Mouse (Mus musculus) left cerebral cortex, adult 2 months (tissue): ENCODE data around the gene Apoc1. TPM values are rescaled to one million over a fixed set of nuclear protein-coding genes. Genes with fewer than 3 reads are reported as not detected.
"Not testable (repeated sequence)": the region's sequence is repeated elsewhere in the genome, so short reads cannot be mapped to it uniquely, and the experiment has no call there.

Source experiments
- DNase-seq, 2 experiments: peaks; one replicate each; pipeline ENCODE4 v3.0.0; 2021 to 2022; ENCODE audit warnings: low spot score in 2 of 2, mixed read lengths in 1 of 2; ENCODE audit errors: extremely low spot score in 1 of 2
- H3K27ac ChIP-seq: fragments of 200-600 bp; 2 replicates; pipeline ENCODE4 v1.8.1; 2022
- H3K4me3 ChIP-seq: fragments of 200-600 bp; 2 replicates; pipeline ENCODE4 v1.8.1; 2022
- CTCF ChIP-seq: fragments of 200-600 bp; IDR thresholded peaks from 2 replicates; pipeline ENCODE4 v1.8.1; 2022; ENCODE audit warnings: antibody characterized with exemption, mild to moderate bottlenecking, moderate library complexity
- intact Hi-C: fragments of 180-260 bp; cut with DNase I; formaldehyde crosslinking; loops from one replicate; pipeline ENCODE4 v1.15.1; 2025
- total RNA-seq, 2 experiments: library from RNA; stranded (reverse); gene quantifications; 2 replicates each; pipeline ENCODE4 v1.2.3; 2021

Apoc1 gene
- total RNA-seq, 2 experiments from 2014 or later, result 3.5 to 3.7 TPM

DNA sequence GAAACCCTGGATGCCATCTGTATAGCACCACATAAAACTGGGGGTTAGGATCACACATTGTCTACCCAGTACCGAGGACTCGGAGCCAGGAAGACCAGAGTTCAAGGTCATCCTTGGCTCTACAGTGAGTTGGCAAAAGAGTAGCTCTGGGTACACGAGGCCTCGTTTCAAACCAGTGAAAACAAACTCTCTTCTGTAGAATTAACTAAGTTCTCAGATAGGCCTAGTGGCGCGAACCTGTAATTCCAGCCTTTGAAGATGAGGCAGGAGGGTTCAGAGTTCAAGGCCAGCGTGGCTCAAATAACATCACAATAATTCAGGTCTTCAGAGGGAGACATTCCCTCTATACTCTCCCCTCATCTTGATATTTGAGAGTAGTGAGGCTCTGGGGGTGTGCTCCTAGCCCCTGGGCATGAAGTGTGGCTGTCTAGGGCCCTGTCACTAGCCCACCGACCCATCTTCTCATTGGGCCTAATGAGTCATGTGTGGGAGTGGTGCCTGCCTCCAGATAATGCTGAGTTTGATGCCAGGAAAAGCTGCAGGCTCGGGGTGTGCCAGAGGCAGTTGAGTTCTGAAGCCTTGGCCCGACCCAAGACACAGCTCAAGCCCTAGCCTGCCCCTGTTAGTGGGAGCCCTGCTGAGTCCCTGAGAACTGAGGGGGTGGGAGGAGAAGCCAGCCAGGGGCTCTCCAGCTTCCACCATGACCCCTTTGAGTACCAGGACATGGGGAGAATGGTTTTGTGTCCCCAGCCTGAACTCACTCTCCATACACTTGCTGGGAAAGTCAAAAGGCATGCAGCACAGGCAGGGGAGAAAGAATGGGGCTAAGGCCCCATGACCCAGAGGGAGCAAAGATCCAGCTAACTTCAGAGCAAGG lies 2.1 kb upstream of the Apoc1 start:
- no peak for DNase-seq
- intact Hi-C loops, result no loop called here
- no peak for TF ChIP-seq CTCF
- Histone ChIP-seq H3K4me3 (no peak overlapping the region), H3K27ac (no peak overlapping the region; the same call in 1 of the 2 replicates)

DNA sequence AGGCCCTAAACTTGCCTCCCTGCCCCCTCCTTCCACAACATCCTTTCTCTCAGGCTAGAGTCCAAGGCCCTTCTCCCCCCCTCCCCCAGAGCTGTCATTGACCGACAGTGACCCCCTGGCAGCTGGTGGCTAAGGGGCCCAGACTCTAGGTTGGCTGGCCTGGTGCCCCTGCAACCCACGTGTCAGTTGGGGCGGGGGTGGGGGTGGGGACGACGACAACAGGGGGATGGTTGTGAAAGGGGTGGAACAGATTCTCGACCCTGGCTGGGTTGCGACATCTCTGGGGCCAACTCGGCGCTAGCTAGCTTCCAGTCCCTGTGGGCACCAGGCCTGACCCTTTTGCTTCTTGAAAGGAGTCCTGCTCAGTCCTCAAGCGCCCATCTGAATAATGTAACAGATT lies 961 bp upstream of the Apoc1 start:
- Histone ChIP-seq H3K4me3 (no peak overlapping the region), H3K27ac (peak overlapping the region; percentile 38; the same call in 1 of the 2 replicates)
- intact Hi-C loops, result no loop called here
- DNase-seq, result no peak
- TF ChIP-seq CTCF, result no peak

DNA sequence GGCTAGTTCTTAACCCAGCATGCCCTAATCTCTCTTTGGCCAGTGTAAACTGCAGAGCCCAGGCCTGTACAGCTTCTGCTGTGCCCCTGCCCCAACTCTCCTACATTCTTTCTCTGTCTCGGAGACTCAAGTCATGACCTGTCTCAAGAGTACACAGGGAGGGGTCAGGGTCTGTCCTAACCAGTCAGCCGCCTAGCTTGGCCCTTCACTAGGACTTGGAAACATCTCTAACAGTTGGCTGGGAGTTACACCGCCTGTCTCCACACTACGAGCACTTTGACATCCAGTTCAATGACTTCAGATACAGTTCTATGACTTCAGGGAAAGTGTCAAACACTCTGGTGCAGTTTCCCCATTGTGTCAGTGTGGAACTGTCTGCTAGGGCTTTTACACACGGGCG lies 1.0 kb downstream of the Apoc1 start:
- H3K4me3 ChIP-seq, result no peak overlapping the region
- no peak for TF ChIP-seq CTCF
- intact Hi-C loops, result no loop called here
- no peak overlapping the region for H3K27ac ChIP-seq
- DNase-seq, result no peak

DNA sequence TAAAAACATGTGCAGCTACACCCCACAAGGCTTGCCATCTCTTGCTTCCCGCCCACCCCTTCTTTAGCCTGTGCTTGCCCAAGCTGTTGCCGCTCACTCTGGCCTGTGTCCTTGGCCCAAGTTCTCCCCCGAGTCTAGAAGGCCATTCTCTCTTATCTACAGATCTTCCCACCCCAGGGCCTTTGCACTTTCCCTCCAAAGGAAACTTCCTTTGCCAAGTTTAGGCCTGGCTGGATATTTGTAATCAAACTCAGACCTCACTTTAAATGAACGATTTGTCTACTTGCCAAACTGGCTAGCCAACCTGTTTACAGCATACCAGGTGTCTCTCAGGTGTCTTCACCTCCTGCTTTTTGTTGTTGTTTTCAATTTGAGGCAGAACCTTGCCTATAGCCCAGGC lies 1.6 kb downstream of the Apoc1 start:
- no peak for DNase-seq
- Histone ChIP-seq H3K27ac (no peak overlapping the region), H3K4me3 (no peak overlapping the region)
- intact Hi-C loops, result no loop called here
- TF ChIP-seq CTCF, result no peak

DNA sequence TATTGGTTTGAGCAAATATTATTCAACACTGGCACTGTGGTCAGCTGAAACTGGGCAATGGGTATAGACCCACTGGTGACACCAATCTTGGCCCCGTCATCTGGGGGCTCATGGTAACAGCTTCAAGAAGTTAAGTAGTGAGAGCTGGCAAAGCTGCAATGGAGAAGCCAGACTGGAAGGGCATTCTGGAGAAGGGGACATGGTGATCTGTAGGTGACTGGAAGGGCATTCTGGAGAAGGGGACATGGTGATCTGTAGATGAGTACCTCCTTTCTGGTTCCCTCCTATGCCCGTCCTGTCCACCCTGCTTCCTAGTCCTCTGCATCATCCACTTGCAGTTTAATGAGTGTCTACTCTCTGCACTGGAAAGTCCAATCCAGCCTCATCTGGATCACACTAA lies 3.8 kb downstream of the Apoc1 start:
- no peak for TF ChIP-seq CTCF
- no peak for DNase-seq
- no peak overlapping the region for H3K4me3 ChIP-seq
- intact Hi-C loops, result no loop called here
- no peak overlapping the region for H3K27ac ChIP-seq

DNA sequence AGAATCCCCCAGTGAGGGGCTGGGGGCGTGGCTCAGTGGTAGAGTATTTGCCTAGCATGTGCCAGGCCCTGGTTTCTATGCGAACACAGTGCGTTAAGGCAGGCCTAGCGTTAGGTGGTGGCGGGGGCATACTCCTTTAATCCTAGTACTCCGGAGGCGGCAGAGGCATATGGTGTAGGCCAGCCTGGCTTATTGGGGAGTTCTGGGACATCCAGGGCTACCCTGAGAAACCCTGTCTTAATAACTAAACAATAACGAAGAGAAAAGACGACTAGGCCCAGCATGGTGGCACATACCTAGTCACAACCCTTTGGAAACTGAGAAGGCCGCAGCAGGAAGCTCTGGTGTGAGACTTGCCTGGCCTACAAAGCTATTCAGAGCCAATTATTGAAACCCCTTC lies 4.4 kb downstream of the Apoc1 start:
- Histone ChIP-seq H3K4me3 (no peak overlapping the region), H3K27ac (no peak overlapping the region)
- DNase-seq, result no peak
- TF ChIP-seq CTCF, result no peak
- intact Hi-C loops, result no loop called here

DNA sequence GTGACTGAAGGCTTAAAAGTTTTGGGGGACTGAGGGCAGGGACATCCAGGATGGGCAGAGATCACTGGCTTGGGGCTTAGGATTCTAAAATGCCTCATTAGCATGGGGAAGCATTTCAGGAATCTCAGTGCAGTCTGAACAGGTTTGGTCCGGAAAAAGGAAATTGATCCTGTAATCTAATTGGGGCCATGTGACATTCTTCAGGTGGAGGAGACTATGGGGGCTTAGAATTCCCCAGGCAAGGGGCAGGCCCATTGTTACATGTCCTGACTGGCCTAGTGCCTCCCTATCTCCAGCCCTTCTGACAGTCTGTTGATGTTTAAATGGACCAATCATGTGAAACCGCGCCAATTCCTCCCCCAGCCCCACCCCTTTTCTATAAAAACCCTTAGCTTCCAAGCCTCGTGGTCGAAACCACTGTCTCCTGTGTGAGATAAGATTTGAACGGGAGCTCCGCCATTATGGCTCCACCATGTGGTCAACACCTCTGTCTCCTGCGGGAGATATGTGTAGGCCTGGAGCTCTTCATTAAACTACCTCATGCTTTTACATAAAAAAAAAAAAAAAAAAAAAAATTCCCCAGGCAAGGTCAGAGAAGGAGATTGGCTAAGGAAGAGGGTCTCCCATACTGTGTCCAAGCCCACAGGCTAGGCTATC lies 5.4 kb downstream of the Apoc1 start:
- DNase-seq, H3K27ac ChIP-seq, intact Hi-C loops, H3K4me3 ChIP-seq: not testable (repeated sequence)

DNA sequence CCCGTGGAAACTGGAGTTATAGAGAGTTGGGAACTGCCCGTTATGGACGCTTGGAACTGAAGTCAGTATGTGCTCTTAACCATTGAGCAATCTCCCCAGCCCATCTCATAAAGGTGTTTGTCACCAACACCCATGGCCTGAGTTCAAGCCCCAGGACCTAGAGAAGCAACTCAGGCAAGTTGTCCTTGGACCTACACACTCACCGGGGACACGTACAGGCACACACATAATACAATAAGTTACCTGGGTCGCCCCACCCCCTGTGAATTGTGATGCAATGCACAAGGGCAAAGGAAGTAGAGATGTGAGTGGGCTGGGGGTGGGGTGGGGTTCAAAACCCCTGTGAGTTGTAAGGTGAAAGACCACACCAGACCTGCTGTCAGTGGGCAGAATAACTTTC lies 5.9 kb downstream of the Apoc1 start:
- H3K4me3 ChIP-seq, result no peak overlapping the region
- DNase-seq, result no peak
- intact Hi-C loops, result no loop called here
- no peak overlapping the region for H3K27ac ChIP-seq
- no peak for TF ChIP-seq CTCF

DNA sequence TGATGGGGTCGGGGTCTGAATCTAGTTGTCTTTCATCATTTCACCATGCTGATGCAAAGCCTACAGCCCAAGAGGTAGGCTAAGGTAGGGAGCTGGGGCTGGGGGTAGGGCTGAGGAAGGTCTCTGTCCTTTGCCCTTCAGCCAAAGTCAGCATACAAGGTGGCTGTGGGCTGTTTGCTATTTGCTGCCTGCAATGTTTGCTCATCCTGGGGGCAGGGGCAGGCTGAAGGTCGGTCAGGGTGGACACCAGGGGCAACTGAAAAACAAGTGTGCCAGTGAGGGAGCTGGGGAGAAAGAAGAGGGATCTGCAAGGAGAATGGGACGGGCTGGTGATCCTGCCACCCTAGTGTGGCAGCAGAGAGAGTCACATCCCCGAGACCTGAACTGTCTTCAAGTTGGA lies 7.1 kb downstream of the Apoc1 start:
- DNase-seq, result no peak
- H3K27ac ChIP-seq, result no peak overlapping the region
- intact Hi-C loops, result no loop called here
- no peak for TF ChIP-seq CTCF
- H3K4me3 ChIP-seq, result no peak overlapping the region

DNA sequence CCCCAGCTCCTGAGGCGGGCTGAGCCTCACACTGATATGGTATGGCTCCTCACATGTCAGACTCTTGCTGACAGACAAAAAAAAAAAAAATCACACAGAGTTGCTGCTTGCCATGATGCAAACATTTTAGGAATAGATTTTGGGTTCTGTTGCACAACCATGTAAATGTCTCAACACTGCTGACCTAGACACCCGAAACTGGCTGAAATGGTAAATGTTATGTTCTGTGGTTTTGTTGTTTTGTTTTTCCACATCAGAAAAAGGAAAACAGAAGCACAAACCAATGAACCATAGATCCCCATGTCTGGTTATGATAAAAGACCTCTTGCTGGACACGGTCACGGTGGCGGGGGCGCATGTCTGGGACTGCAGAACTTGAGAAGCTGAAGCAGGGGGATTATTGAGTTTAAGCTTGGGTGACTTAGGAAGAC lies 8.7 kb downstream of the Apoc1 start:
- Histone ChIP-seq H3K27ac (no peak overlapping the region), H3K4me3 (no peak overlapping the region)
- intact Hi-C loops, result no loop called here
- no peak for TF ChIP-seq CTCF
- DNase-seq, result no peak

DNA sequence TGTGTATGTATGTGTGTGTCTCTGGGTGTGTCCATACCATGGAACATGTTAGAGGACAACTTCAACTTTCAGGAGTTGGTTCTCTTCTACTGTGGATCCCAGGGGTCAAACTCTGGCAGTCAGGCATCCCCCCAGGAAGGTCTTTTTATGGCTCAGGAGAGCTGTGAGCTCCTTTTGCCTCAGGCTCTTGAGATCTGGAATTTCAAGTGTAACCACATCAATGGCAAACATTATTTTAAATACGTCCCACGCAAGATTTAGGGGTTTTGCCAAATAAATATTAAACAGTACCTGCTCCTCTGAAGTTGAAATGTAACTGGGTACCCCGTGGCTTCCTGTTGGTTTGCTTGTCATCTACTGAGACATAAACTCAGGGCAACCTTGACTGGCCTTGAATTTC lies 9.5 kb downstream of the Apoc1 start:
- Histone ChIP-seq H3K27ac (no peak overlapping the region), H3K4me3 (no peak overlapping the region)
- intact Hi-C loops, result no loop called here
- no peak for TF ChIP-seq CTCF
- DNase-seq, result no peak

DNA sequence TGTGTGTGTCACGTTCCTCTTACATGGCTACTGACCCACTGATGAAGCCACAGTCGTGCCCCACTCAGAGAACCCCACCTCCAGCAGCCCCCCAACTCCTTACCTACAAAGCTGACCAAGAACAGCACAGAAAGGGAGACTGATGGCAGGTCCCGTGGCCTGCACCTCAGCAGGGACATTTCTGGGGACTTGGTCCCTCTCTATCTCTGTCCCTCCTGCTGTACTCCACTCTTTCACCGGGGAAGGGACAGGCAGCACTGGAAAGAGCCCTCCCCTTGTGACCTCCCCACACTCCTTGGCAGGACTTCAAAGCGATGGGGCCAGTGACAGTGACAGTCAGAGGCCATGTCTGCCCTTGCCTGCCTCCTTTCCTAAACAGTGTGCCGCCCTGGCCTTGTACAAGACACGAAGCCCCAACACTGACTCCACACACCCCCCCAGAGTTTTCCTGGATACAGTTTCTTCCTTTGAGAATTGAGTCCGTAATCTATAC lies 11.2 kb downstream of the Apoc1 start, which contains the start of the genes Gm44805 and Apoc4:
Gm44805 (minus strand) TSS at position 222 of the 493 bp plus-strand sequence.
Apoc4 (minus strand) TSS at position 278 of the 493 bp plus-strand sequence.
- DNase-seq, result no peak
- H3K4me3 ChIP-seq, result no peak within 1 kb of the TSS
- TF ChIP-seq CTCF, result no peak
- no peak within 1 kb of the TSS for H3K27ac ChIP-seq
- intact Hi-C loops, result no loop called here
